Mouse (Mus musculus) frontal cortex, postnatal 36 days (tissue): ENCODE results near the gene Klhl22.
A peak's percentile ranks its signal among the peaks of the same experiment; 100 is the strongest.

ENCODE experiments used
- DNase-seq, 2 experiments: peaks; one replicate each; pipeline ENCODE4 v3.0.0; 2022; ENCODE audit warnings: low spot score in 2 of 2

The Klhl22 gene

GRCm38 (mm10) chr16:17833321-17833680, 73.9 kb downstream of the Klhl22 start:
- peak; percentile 56 to 65 for DNase-seq

GRCm38 (mm10) chr16:17833681-17834399, 74.4 kb downstream of the Klhl22 start:
- DNase-seq, result peak; percentile 67 to 68

- no peak for DNase-seq
Measured at GRCm38 (mm10) chr16:17834543-17834942, 75.1 kb downstream of the Klhl22 start.

GRCm38 (mm10) chr16:17835481-17835880, 76.1 kb downstream of the Klhl22 start:
- DNase-seq, result no peak

GRCm38 (mm10) chr16:17838051-17838450, 78.6 kb downstream of the Klhl22 start, which contains the start of gene Car15:
Car15 (minus strand) TSS chr16:17838364.
- no peak for DNase-seq

- DNase-seq, result no peak
Measured at GRCm38 (mm10) chr16:17839976-17840375, 80.6 kb downstream of the Klhl22 start.

- no peak for DNase-seq
Measured at GRCm38 (mm10) chr16:17842437-17842836, 83.0 kb downstream of the Klhl22 start.
